Mouse (Mus musculus) neural tube, embryonic 11.5 days (tissue): ENCODE data around the gene Ankrd44. TPM values are rescaled to one million over a fixed set of nuclear protein-coding genes. Genes with fewer than 3 reads are reported as not detected.
A peak's percentile ranks its signal among the peaks of the same experiment; 100 is the strongest.

ENCODE experiments used
- ATAC-seq: fragments of 200-750 bp; cut with Nextera tagmentation; 2 replicates; pipeline ENCODE4 v1.8.0; 2017; ENCODE audit warnings: moderate number of reproducible peaks, mild to moderate bottlenecking, moderate TSS enrichment, moderate library complexity; ENCODE audit not compliant: insufficient read depth, low FRiP score, low TSS enrichment
- DNase-seq: peaks from one replicate; pipeline ENCODE4 v3.0.0-alpha.2; 2015; ENCODE audit warnings: low spot score
- H3K27ac ChIP-seq: fragments of 300-500 bp; sonication (generic); 2 replicates; pipeline ENCODE4 v1.5.1; 2014; ENCODE audit warnings: low read depth, mild to moderate bottlenecking, low read length
- H3K27me3 ChIP-seq: fragments of 300-500 bp; sonication (generic); 2 replicates; pipeline ENCODE4 v1.6.1; 2014; ENCODE audit warnings: mild to moderate bottlenecking, low read length, mixed read lengths; ENCODE audit not compliant: control insufficient read depth, insufficient read depth
- H3K36me3 ChIP-seq: fragments of 300-500 bp; sonication (generic); 2 replicates; pipeline ENCODE4 v1.6.1; 2014; ENCODE audit warnings: mild to moderate bottlenecking, low read length, moderate library complexity, mixed read lengths; ENCODE audit not compliant: control insufficient read depth, insufficient read depth
- H3K4me1 ChIP-seq: fragments of 300-500 bp; sonication (generic); 2 replicates; pipeline ENCODE4 v1.6.1; 2014; ENCODE audit warnings: low read length, mixed read lengths; ENCODE audit not compliant: control insufficient read depth, insufficient read depth
- H3K4me2 ChIP-seq: fragments of 300-500 bp; sonication (generic); 2 replicates; pipeline ENCODE4 v1.6.1; 2014; ENCODE audit warnings: low read depth, mild to moderate bottlenecking, moderate library complexity
- H3K4me3 ChIP-seq: fragments of 300-500 bp; sonication (generic); 2 replicates; pipeline ENCODE4 v1.5.1; 2014; ENCODE audit warnings: low read depth, low read length
- H3K9ac ChIP-seq: fragments of 300-500 bp; sonication (generic); 2 replicates; pipeline ENCODE4 v1.6.1; 2014; ENCODE audit warnings: mild to moderate bottlenecking, low read length
- H3K9me3 ChIP-seq: fragments of 300-500 bp; sonication (generic); 2 replicates; pipeline ENCODE4 v1.6.1; 2016; ENCODE audit warnings: low read length; ENCODE audit not compliant: control insufficient read depth
- WGBS: fragments of 180-500 bp; shearing (Covaris S2); extraction: QIAGEN DNeasy Blood & Tissue Kit; methylation state at CpG from one replicate; pipeline ENCODE4 v1.1.7; 2014; 5-methylcytosine and 5-hydroxymethylcytosine counted together
- polyA plus RNA-seq: library from polyadenylated mRNA; unstranded; fragments of >200 nt; fragmentation: Nextera tagmentation; extraction: Ambion mirVana; gene quantifications from 2 replicates; pipeline ENCODE4 v1.2.1, GENCODE M21; 2014

The Ankrd44 gene
- polyA plus RNA-seq, 1 experiment from 2014 or later = 13.3 TPM

DNA sequence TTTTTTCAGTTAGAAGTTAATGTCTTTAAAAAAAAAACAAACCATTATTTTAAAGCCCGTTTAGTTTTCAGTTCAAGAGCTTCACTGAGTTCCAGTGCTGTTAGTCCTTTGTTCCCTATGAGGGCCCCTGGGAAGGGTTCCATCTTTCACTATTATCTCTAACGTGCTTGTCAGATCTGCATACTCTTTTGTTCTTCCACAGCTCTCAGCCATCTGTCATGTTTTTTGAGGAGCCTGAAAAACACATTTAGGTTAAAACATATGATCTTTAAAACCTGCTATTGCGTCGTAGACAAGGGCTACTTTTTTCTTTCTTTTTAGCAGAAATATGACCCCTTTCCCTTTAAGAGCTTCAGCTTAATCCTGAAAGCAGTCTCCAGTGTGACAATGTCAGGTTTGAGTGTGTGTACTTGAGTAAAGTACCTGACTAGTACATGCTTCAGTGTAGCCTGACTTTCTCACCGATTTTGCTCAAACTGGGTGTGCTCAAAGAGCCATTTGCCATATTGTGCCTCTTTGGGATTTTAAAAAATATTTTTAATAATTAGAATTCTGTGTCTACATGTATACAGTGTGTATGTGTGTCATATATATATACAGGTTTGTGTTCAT lies 285.9 kb downstream of the Ankrd44 start:
- Histone ChIP-seq H3K27ac (peak overlapping the region; percentile 27; the same call in 1 of the 2 replicates), H3K9ac (no peak overlapping the region), H3K4me3 (no peak overlapping the region), H3K27me3 (no peaks in the 10 kb centered on the region), H3K4me2 (no peak overlapping the region), H3K9me3 (no peaks in the 10 kb centered on the region), H3K4me1 (no peaks in the 10 kb centered on the region), H3K36me3 (no peaks in the 10 kb centered on the region)
- WGBS = 53% methylated on average over 5 of the region's 5 CpGs
- ATAC-seq (no peak), DNase-seq (no peak)

DNA sequence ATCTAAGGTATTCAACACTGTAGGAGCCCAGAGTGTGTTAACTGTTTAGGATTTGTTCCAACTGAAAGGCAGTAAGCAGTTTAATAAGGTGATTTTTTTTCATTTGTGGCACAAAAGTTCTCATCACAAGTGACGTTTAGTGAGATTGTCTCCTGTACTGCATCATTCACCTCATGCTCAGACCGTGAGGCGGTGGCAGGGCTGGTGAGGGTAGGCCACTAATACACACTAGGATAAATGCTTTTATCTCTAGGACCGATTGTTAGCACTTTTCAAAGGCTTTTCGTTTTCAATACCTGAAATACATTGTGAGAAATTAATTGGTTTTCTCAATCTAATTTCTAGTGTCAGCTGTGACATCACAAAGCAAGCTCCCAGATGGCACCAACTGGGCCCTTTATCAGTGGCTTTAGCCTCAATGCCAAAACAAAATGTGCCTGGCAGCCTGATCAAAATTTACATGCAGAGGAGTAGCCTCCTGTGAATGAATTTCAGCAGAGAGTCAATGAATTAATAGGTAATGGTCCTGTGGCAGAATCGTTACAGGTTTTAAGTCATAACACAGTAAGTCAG lies 286.6 kb downstream of the Ankrd44 start:
- H3K9me3 ChIP-seq = no peaks in the 10 kb centered on the region
- peak; percentile 45; the same call in 1 of the 2 replicates for ATAC-seq
- no peak overlapping the region for H3K4me2 ChIP-seq
- no peak for DNase-seq
- no peak overlapping the region for H3K4me3 ChIP-seq
- no peaks in the 10 kb centered on the region for H3K4me1 ChIP-seq
- H3K27ac ChIP-seq = no peak overlapping the region; the same call in 1 of the 2 replicates
- H3K36me3 ChIP-seq = no peaks in the 10 kb centered on the region
- no peaks in the 10 kb centered on the region for H3K27me3 ChIP-seq
- H3K9ac ChIP-seq = no peak overlapping the region
- 69% methylated on average over 6 of the region's 6 CpGs for WGBS

DNA sequence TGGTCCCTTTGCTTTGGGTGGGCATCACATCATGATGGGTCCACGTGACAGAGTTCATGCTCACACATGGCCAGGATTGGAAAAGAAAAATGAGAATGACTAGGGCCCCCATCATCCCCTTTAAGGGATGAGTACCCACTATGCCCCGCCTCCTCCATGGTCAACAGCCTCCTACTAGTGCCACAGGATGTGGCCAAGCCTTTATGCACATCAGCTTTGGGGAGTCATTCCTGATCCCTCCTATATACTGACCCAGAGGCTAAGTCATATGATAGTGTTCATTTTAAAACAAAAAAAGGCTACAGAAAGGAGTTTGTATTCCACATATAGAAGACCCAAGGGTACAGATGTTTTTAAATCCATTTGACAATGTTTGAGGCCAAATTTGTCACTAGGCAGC lies 287.1 kb downstream of the Ankrd44 start:
- ATAC-seq = no peak
- Histone ChIP-seq H3K9me3 (no peaks in the 10 kb centered on the region), H3K4me2 (no peak overlapping the region), H3K9ac (no peak overlapping the region), H3K4me1 (no peaks in the 10 kb centered on the region), H3K27ac (no peak overlapping the region), H3K4me3 (no peak overlapping the region), H3K36me3 (no peaks in the 10 kb centered on the region), H3K27me3 (no peaks in the 10 kb centered on the region)
- 97% methylated on average over 2 of the region's 2 CpGs for WGBS
- DNase-seq = no peak

DNA sequence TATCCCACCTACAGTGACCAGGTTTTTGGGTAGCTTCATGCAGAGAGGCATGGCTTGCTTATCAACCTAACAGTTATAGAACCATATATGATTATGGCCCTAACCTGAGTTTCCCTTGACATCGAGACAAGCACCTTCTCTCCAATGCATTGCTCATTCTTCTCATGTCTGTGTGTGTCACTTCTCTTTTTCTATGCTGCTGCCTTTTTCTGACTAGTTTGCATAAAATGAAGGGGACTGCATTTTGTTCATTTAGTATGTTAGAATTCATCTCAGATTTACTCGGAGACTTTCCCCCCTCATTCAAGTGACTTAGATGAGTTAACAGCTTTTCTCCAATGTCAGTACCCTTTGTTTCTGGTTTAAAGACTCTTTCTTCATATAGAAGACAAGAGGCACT lies 288.8 kb downstream of the Ankrd44 start:
- no peak for ATAC-seq
- no peaks in the 10 kb centered on the region for H3K9me3 ChIP-seq
- H3K36me3 ChIP-seq = no peaks in the 10 kb centered on the region
- H3K27ac ChIP-seq = no peak overlapping the region
- no peak overlapping the region for H3K4me3 ChIP-seq
- H3K27me3 ChIP-seq = no peaks in the 10 kb centered on the region
- WGBS = 90% methylated on average over 2 of the region's 2 CpGs
- no peak overlapping the region for H3K4me2 ChIP-seq
- no peaks in the 10 kb centered on the region for H3K4me1 ChIP-seq
- H3K9ac ChIP-seq = no peak overlapping the region
- no peak for DNase-seq

DNA sequence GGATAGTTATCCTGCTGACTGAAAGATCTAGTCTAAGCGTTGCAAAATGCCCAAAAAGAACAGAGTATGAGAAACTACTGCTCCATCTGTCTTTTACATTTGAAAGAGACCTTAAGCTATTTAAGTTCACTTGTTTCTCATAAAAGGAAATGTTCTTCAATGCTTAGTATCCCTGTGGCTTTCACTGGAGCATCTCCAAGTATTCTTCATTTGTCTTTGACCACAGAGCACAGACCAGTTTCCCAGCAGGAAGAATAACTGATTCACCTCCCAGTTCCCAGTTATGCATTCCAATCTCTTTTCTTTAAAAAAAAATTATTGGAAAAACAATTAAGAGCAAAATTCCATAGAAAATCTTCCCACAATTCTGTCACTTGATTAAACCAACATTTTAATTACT lies 297.1 kb downstream of the Ankrd44 start:
- no peak for ATAC-seq
- no peaks in the 10 kb centered on the region for H3K9me3 ChIP-seq
- no peak for DNase-seq
- no peaks in the 10 kb centered on the region for H3K36me3 ChIP-seq
- no peak overlapping the region for H3K27ac ChIP-seq
- H3K4me3 ChIP-seq = no peak overlapping the region
- 82% methylated on average over 1 of the region's 1 CpGs for WGBS
- no peaks in the 10 kb centered on the region for H3K27me3 ChIP-seq
- H3K4me1 ChIP-seq = no peaks in the 10 kb centered on the region
- no peak overlapping the region for H3K4me2 ChIP-seq
- no peak overlapping the region for H3K9ac ChIP-seq

DNA sequence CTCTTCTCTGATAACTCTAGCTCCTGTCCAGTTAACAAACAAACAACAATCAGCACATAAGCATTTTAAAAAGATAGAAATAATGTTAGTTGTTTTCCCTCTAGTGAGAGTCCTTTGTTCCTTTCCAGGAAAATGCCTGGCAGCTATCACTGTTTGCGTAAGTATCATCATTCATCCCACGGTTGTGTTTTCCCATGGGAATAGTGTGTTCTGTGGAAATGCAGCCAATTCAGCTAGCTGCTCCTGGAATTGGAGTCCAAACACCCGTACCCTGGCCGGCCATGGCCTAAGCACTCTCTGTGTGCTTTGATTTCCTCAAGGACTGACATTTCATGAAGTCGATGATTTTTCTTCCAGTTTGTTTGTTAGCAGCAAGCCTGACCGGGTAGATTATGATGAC lies 311.2 kb downstream of the Ankrd44 start:
- no peaks in the 10 kb centered on the region for H3K27me3 ChIP-seq
- no peaks in the 10 kb centered on the region for H3K4me1 ChIP-seq
- no peak overlapping the region for H3K27ac ChIP-seq
- no peak overlapping the region for H3K9ac ChIP-seq
- H3K9me3 ChIP-seq = no peaks in the 10 kb centered on the region
- 94% methylated on average over 6 of the region's 6 CpGs for WGBS
- DNase-seq (no peak), ATAC-seq (no peak)
- no peak overlapping the region for H3K4me3 ChIP-seq
- H3K4me2 ChIP-seq = no peak overlapping the region
- no peaks in the 10 kb centered on the region for H3K36me3 ChIP-seq

DNA sequence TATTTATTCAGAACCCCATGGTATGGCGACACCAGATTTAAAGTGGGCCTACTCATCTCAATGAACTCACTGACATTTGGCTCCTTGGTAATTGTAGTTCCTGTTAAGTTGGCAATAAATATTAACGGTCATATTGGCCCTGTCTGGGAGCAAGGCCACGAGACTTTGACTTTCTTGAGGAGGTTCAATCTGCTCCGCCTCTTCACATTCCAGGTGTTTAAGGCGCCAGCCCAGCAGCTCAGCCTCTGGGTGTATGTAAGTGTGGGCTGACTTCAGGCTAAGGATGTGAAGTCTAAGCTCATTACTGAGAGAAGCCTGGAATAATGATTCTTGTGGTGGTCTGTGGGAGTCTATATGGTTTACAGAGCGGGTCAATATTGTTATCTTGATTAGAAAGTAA lies 313.8 kb downstream of the Ankrd44 start:
- H3K9ac ChIP-seq = no peak overlapping the region
- H3K4me3 ChIP-seq = no peak overlapping the region
- no peaks in the 10 kb centered on the region for H3K36me3 ChIP-seq
- no peaks in the 10 kb centered on the region for H3K4me1 ChIP-seq
- 72% methylated on average over 6 of the region's 6 CpGs for WGBS
- DNase-seq (no peak), ATAC-seq (no peak)
- H3K9me3 ChIP-seq = no peaks in the 10 kb centered on the region
- no peak overlapping the region for H3K4me2 ChIP-seq
- H3K27ac ChIP-seq = no peak overlapping the region
- no peaks in the 10 kb centered on the region for H3K27me3 ChIP-seq

DNA sequence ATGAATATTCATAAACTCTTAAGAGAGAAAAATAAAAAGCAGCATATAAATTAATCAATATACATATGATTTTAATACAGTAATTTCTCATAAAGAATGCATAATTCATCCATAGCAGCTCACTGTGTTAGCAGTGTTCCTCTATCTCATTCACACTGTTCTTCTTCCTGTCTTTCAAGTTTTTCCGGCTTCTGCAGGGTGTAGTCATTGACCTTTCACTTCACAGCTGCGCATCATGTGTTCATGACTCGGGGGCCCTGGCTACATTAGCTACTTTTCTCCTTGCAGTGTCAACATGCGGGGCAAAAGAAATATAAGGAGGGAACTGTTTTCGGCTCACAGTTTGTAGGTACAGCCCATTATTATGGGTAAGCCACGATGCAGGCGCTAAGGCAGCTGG lies 314.3 kb downstream of the Ankrd44 start:
- WGBS = 71% methylated on average over 7 of the region's 7 CpGs
- ATAC-seq (no peak), DNase-seq (no peak)
- no peak overlapping the region for H3K4me2 ChIP-seq
- no peaks in the 10 kb centered on the region for H3K9me3 ChIP-seq
- no peaks in the 10 kb centered on the region for H3K27me3 ChIP-seq
- no peak overlapping the region for H3K27ac ChIP-seq
- H3K4me3 ChIP-seq = no peak overlapping the region
- H3K9ac ChIP-seq = no peak overlapping the region
- no peaks in the 10 kb centered on the region for H3K4me1 ChIP-seq
- no peaks in the 10 kb centered on the region for H3K36me3 ChIP-seq

DNA sequence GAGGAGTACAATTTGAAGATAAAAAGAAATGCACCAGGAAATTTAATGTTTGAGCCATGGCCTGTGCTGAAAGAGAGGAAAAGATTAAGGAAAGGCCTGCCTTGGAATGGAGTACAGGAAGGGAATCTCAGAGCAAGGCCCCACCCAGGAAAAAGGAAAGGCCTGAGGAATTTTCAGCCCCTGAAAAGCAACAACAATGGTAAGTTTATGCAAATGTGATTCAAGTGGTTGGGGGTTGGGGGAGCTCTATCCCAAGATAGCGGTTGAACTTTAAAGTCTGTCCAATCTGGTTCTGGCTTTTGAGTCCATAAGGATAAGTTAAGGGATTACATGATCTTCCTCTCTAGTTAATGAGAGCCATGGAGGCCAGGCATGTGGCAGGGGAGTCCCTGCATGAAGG lies 319.3 kb downstream of the Ankrd44 start:
- Histone ChIP-seq H3K9ac (no peak overlapping the region), H3K27me3 (no peaks in the 10 kb centered on the region), H3K4me3 (no peak overlapping the region), H3K36me3 (no peaks in the 10 kb centered on the region), H3K4me1 (no peaks in the 10 kb centered on the region), H3K9me3 (no peaks in the 10 kb centered on the region), H3K4me2 (no peak overlapping the region), H3K27ac (no peak overlapping the region)
- no peak for ATAC-seq
- WGBS = 77% methylated on average over 1 of the region's 1 CpGs
- DNase-seq = no peak
